Mouse (Mus musculus): Measurements from ENCODE around the gene Prtg.

The Prtg gene

DNA sequence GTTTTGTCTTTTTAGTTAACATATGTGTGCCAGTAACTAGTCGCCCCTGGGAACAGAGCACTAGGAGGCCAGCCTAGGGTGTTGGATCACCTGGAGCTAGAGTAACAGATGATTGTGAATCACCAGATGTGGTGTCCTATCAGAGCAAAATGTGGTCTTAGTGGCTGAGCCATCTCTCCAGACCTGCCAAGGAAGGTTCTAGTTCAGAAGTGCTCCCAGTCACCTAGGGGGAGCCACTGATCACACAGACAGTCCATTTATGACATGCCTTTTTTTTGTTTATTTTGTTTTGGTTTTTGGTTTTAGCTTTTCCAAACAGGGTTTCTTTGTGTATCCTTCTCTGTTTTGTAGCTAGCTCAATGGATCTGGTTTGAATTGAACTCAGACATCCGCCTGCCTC is 104.7 kb downstream of the Prtg start:
- DNase-seq (ENCODE audit: low spot score), result no peak

DNA sequence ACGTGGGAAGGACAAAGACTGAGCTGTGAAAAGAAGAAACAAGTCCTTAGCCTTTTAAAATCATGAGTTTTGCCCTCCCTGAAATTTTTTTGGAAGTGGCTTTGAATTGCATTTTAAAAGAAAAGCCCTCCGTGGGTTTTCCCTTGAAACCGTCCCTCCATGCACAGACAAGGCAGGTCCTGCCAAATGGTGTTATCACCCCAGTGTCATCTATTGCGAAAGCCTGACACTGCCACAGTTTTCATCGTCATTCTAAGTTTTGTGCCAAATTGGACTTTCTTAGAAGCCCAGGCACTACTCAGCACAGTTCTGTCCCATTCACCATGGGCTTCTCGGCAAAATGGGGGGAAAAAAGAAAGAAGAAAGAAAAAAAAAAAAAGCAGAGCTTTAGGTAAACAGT is 106.9 kb downstream of the Prtg start:
- no peak for DNase-seq (ENCODE audit: low spot score)

DNA sequence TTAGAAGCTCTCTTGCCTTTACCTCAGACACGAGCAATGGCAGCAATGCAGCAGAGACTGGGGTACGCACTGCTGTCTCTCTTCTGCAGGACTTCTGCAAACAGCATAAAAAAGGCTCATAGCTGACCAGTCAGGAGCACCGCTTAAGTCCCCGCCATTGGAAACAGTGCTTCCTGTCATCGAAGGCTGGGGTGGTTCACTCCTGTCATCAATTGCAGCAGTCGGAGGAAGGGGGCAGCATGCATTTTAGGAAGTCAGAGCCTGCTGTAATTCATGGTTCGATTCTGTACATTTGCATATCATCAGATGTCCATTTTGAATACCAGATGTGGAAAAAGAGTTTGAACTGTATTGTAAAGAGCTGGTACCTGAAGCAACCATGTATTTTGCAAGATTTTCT is 109.1 kb downstream of the Prtg start:
- DNase-seq (ENCODE audit: low spot score), result no peak

DNA sequence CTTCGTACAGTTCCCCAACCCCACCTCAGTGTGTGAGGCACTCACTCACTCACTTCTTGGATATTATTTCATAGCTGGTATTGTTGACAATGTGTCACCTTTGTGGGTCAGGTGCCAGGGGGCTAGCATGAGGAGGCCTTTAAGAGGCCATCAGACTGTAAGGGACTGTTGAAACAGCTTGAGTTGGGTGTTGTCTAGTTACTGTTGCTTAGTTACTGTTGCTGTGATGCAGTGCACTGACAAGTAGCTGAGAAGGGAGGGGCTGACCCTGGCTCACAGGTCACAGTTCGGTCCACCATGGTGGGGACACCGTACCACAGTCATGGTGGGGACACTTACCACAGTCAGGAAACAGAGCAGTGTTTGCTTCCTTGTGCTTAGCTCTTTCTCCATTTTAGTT is 116.4 kb downstream of the Prtg start:
- no peak for DNase-seq (ENCODE audit: low spot score)

DNA sequence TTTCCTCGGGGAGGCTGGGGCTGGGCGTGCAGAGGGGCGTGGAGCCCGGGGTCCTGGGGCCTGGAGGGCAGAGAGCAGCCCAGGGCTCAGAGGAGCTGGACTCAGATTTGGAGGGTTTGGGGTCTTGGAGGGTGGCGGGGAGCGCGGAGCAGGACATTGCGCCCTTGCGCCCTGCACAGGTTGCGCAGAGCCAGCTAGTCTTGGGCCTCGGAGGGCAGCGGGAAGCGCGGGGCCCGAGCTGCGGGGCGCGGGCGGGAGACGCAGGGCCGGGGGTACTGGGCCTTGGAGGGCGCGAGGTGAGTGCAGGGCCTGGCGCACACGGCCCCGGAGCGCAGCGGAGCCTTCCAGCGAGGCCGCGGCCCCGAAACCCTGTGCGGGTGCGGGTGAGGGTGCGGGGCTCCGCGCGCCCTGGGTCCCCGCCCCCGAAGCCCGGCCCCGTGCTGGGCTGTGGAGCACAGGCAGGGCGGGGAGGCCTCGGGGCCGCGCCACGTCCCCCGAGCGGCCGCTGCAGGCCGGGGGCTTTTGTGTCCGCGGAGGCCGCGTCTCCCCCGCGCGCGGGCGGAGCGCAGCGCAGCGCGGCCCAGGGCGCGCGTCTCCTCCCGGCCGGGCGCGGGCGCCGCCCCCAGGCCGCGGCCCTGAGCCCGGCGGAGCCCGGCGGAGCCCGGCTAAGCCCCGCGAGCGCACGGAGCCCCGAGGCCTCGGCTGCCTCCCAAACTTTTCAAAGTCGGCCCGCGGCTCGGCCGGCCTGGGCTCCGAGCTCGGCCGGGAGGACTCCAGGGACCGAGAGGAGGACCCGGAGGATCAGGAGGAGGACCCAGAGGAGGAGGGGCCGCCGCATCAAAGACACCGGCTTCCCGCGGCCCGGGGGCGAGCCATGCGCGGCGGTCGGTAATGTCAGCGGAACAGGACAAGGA is 118.6 kb downstream of the Prtg start, which contains the start of gene Pygo1:
TSS of gene Pygo1 (plus strand) at position 625 of the 914 bp plus-strand sequence.
- peak; percentile 55 for DNase-seq (ENCODE audit: low spot score)

DNA sequence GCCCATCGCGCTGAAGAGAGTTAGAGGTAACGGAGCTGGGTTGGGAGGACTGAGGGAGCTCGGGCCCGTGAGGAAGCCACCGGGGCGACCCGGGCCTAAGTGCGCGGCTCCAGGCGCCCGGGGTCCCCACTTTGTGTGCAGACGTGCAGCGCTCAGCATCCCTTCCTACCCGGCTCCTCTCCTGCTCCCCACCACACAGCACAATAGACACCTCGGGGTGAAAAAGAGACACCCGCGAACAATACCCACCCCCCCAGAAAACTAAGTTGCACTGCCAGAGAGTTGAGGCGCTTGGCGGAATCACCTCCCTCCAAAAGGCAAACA is 119.2 kb downstream of the Prtg start:
- no peak for DNase-seq (ENCODE audit: low spot score)

DNA sequence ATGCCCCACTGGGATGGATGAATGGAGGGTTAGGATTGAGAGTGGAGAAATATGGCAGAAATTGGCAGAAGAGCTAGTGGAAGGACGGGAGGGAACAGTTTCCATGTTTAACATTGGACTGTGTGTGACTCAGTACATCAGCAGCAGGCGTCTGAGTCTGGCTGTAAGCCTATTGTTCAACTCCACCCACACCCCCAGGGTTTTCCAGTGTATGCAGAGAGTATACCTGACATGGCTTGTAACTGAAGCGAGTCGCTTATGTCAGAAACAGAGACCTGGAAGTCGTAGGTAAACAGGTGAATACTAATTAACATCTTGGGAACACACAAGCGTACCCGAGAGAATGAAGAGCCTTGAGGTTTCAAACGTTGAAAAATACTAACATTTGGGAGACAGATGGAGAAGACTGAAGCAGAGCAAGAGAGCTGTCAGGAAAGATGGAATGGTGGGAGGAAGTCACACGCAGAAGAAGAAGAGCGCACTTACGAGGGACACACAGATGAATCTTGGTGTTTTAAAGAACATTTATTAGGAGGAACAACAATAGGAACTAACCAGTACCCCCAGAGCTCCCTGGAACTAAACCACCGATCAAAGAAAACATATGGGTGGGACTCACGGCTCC is 124.6 kb downstream of the Prtg start:
- DNase-seq (ENCODE audit: low spot score), result no peak

DNA sequence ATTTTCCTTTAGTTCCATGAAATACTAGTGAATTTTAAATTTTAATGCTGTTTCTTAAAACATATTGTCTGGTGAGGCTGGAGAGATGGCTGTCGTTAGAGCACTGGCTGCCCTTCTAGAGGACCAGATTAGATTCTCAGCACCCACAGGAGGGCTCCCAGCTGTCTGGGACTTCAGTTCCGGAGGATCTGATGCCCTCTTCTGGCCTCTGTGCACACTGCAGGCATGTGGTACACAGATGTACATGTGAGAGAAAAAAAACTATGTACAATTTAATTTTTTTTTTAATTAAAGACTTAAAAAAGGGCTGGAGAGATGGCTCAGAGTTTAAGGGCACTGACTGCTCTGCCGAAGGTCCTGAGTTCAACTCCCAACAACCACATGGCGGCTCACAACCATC is 128.6 kb downstream of the Prtg start:
- no peak for DNase-seq (ENCODE audit: low spot score)

DNA sequence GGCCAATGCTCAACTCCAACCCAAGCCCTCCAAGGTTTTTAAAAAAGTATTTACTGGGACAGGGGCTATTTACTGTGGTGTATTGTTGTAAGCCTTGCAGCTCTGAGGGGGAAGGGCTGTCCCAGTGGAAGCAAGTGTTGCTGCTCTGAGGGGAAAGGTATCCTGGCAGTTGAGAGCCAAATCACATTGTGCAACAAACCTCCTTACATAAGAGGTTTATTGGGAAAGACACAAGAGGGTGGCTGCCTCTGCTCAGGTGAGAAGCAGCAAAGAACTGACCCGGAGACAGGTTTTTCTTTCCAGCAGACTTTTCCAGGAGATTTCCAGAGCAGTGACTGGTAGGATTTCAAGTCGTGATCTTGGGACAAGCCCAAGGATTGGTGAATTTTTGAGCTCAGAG is 129.6 kb downstream of the Prtg start:
- DNase-seq (ENCODE audit: low spot score), result no peak

DNA sequence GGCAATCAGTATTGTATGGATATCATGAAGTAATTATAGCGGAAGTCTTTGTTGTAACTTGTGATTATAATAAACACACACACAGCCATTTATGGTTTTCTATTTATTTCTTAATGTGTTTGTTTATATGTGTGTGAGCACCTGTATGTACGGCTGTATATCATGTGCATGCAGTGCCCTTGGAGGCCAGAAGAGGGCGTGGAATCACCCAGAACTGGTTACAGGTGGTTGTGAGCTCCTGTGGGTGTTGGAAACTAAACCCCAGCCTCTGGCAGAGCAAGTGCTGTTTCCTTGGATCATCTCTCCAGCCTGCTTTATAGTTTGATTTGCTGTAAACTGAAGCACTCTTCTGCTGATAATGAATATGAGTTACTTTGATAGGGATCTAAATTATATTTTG is 136.8 kb downstream of the Prtg start:
- DNase-seq (ENCODE audit: low spot score), result no peak

DNA sequence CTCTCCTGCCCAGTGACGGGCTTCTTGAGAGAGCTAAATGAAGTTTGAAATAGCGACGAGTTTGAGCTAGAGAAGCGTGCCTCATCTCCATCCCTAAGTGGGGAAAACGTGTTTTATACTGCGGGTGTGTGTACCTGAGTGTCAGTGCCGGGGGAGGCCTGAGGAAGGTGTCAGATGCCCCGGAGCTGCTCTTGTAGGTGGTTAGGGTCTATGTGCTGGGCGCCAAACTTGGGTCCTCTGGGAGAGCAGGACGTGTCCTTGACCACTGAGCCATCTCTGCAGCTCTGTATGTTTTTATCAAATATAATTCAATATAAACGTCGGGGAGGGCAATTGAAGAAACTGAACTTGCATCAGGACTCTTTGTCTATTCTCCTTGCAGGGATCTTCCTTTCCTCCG is 137.6 kb downstream of the Prtg start:
- no peak for DNase-seq (ENCODE audit: low spot score)

DNA sequence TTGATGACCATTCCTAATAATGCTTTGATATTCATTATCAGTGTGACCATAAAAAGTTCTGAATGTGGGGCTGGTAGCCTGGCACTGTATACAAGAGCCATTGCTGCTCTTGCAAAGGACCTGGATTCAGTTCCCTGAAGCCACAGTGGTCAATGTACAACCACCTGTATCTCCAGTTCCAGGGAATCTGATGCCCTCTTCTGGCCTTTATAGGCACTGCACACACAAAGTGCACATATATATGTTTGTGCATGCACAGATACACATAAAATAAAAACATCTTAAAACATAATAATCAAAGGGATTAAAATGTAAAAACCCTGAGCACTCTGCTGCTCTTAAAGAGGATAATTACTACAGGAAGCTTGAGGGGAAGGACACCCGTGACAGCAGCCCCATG is 140.3 kb downstream of the Prtg start:
- DNase-seq (ENCODE audit: low spot score), result no peak

DNA sequence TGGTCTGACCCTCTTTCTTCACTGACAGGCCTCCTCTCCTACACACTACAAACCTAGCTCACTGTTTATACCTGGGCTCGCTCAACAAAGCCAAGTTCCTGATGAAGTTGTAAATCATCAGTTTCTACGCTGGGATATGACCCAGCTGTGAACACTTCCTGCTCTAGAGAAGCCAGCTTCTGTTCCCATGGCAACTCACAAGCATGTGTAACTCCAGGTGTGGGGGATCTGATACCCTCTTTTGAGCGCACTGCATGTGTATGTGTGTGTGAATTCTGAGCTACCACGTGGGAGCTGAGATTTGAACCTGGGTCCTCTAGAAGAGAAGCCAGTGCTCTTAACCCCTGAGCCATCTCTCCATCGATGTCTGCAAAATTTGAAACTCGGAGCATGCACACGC is 142.9 kb downstream of the Prtg start:
- DNase-seq (ENCODE audit: low spot score), result no peak

DNA sequence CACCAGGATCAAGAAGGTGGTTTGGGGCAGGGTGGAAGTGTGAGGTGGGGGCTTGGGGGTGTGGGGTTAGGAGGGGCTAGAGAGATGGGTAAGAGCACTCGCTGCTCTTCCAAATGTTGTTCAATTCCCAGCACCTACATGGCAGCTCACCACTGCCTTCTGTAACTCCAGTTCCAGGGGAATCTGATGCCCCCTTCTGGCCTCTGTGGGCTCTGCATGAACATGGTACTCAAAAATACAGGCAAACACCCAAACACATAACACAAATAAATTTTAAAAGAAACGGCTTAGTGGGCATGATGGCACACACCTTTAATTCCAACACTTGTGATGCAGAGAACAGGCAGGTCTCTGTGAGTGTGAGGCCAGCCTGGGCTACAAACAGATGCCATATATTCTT is 148.1 kb downstream of the Prtg start:
- no peak for DNase-seq (ENCODE audit: low spot score)

DNA sequence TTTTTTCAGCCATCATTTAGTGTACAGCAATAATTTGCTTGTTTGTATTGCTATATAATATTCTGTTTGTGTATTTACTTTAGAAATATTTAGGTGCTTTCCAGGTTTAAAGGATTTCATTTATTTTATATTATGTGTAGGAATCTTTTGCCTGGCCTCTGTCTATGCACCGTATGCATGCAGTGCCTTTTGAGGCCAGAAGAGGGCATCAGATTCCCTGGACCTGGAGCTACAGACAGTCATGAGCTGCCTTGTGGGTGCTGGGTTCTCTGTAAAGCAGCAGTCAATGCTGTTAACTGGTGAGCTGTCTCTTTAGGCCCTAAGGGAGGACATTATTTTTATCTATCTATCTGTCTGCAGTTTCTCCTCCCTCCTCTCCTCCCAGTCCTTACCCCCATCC is 148.9 kb downstream of the Prtg start:
- peak; percentile 26 for DNase-seq (ENCODE audit: low spot score)

DNA sequence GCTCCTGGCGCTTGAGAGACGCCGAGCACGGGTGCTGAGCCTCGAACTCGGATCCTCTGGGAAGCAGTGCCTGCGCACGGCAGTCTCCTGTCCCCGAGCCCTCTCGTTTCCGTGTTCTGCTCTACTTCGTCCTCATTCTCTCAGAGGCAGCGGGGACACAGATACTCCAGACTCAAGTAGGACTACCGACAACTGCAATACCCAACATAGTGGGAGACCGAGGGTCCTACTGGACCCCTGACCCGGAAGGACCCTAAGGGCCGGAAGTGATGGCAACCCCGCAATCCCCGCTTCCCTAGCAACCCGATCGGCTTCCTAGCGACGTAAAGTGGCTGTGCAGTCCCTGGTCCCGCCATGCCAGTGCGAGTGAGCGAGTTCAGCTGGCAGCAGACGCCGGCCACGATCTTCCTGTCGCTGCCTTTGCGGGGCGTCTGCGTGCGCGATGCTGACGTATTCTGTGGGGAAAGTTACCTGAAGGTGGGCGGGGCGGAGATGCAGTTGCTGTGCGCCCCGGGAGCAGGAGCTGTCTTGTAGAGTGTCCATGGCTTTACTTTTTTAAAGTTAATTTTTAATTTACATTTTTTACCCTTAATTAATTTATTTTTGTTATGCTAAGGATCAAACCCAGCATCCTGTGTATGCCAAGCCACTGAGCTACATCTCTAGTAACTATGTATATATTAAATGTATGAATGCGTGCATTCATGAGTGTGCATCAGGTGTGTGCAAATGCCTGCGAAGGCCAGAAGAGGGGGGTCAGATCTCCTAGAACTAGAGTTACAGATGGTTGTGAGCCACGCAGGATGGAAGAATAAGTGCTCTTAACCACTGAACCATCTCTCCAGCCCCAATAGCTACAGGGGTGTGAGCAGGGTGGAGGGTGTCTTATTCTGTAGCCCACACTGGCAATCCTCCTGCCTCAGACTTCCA is 152.1 kb downstream of the Prtg start, which contains the start of the genes Dyx1c1 and Gm44503:
TSS of gene Dyx1c1 (plus strand) at position 265 of the 930 bp plus-strand sequence.
TSS of gene Gm44503 (plus strand) at position 332 of the 930 bp plus-strand sequence.
- DNase-seq (ENCODE audit: low spot score), result peak; percentile 57

DNA sequence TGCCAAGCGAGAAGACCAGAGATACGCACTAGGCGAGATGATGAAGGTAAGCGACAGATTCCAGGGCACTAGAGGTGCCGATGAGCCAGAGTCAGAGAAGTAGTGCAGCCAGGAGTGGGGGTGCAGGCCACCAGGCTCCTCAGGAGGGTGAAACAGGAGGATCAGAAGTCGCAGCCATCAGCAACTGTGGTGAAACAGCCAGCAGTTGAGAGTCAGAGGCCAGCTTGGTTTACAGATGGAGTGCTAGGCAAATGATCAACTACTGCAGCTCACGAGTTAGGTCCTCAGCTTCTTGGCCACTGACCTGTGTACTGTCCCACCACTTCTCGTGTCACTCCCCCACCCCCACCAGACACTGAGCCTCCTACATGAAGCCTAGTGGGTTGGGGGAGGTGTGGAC is 154.7 kb downstream of the Prtg start:
- DNase-seq (ENCODE audit: low spot score), result no peak

DNA sequence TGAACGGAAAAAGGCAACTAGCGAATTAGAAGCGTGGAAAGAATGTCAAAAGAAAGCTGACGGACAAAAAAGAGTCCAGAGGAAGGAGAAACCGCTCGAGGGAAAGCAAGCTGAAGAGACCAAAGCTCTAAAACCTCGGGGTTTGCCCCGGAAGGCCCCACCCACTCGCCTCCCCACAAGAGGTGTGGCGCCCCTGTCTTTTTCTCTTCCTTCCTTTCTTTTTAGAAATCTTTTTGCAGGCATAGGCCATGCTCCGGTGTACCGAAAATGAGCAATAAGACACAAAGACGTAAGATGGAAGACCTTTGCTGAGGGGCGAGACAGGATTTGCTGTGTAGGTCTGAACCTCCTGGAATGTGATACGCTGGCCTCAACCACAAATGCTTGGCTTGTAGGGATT is 155.3 kb downstream of the Prtg start:
- DNase-seq (ENCODE audit: low spot score), result no peak
